Mouse (Mus musculus) lung, postnatal 0 days (tissue): ENCODE data around the gene Ripk1. TPM values are rescaled to one million over a fixed set of nuclear protein-coding genes. Genes with fewer than 3 reads are reported as not detected.

Experiments used
- ATAC-seq: fragments of 200-750 bp; cut with Nextera tagmentation; 2 replicates; pipeline ENCODE4 v1.8.0; 2017; ENCODE audit warnings: moderate library complexity
- DNase-seq: peaks from one replicate; pipeline ENCODE4 v3.0.0-alpha.2; 2016; ENCODE audit warnings: low spot score
- H3K27ac ChIP-seq: fragments of 300-500 bp; sonication (generic); 2 replicates; pipeline ENCODE4 v1.5.1; 2014; ENCODE audit warnings: antibody characterized with exemption, mild to moderate bottlenecking, low read length, mixed read lengths
- H3K27me3 ChIP-seq: fragments of 300-500 bp; sonication (generic); replicated peaks from 2 replicates; pipeline ENCODE4 v1.6.1; 2014; ENCODE audit warnings: low read length, mixed read lengths; ENCODE audit not compliant: insufficient read depth
- H3K36me3 ChIP-seq: fragments of 300-500 bp; sonication (generic); 2 replicates; pipeline ENCODE4 v1.6.1; 2014; ENCODE audit warnings: low read length, mixed read lengths; ENCODE audit not compliant: insufficient read depth
- H3K4me1 ChIP-seq: fragments of 300-500 bp; sonication (generic); 2 replicates; pipeline ENCODE4 v1.6.1; 2014; ENCODE audit warnings: antibody characterized with exemption, low read depth, low read length, mixed read lengths; ENCODE audit not compliant: insufficient read depth
- H3K4me2 ChIP-seq: fragments of 300-500 bp; sonication (generic); replicated peaks from 2 replicates; pipeline ENCODE4 v1.6.1; 2014; ENCODE audit warnings: low read depth, mild to moderate bottlenecking, low read length, moderate library complexity, mixed read lengths
- H3K4me3 ChIP-seq: fragments of 300-500 bp; sonication (generic); 2 replicates; pipeline ENCODE4 v1.5.1; 2014; ENCODE audit warnings: low read depth, low read length
- H3K9ac ChIP-seq: fragments of 300-500 bp; sonication (generic); replicated peaks from 2 replicates; pipeline ENCODE4 v1.6.1; 2014; ENCODE audit warnings: low read depth, mild to moderate bottlenecking
- H3K9me3 ChIP-seq: fragments of 300-500 bp; sonication (generic); 2 replicates; pipeline ENCODE4 v1.6.1; 2016; ENCODE audit warnings: low read length, mixed read lengths
- CTCF ChIP-seq: IDR thresholded peaks from 2 replicates; pipeline ENCODE4 v1.5.1; 2016; ENCODE audit warnings: antibody characterized with exemption, mild to moderate bottlenecking
- EP300 ChIP-seq: IDR thresholded peaks from 2 replicates; pipeline ENCODE4 v1.6.1; 2016; ENCODE audit warnings: antibody characterized with exemption, mild to moderate bottlenecking, control low read depth
- WGBS: fragments of 180-500 bp; shearing (Covaris S2); extraction: QIAGEN DNeasy Blood & Tissue Kit; methylation state at CpG from one replicate; pipeline ENCODE4 v1.1.7; 2014; 5-methylcytosine and 5-hydroxymethylcytosine counted together
- polyA plus RNA-seq: library from polyadenylated mRNA; unstranded; fragments of >200 nt; fragmentation: Nextera tagmentation; extraction: Ambion mirVana; gene quantifications from 2 replicates; pipeline ENCODE4 v1.2.1, GENCODE M21; 2015

The Ripk1 gene
- polyA plus RNA-seq, 1 experiment from 2014 or later: 17.7 TPM

- WGBS: 40% methylated on average over 5 of the region's 5 CpGs
- TF ChIP-seq EP300 (no peak), CTCF (no peak)
- Histone ChIP-seq H3K9ac (no peak overlapping the region), H3K36me3 (no peaks in the 10 kb centered on the region; the same call in 1 of the 2 replicates), H3K27me3 (no peaks in the 10 kb centered on the region), H3K9me3 (no peaks in the 10 kb centered on the region), H3K4me3 (no peak overlapping the region), H3K4me2 (no peak overlapping the region), H3K27ac (no peak overlapping the region), H3K4me1 (no peaks in the 10 kb centered on the region)
- DNase-seq (no peak), ATAC-seq (no peak)
Measured at GRCm38 (mm10) chr13:34045511-34046249, 43.5 kb downstream of the Ripk1 start.

- Histone ChIP-seq H3K9me3 (no peaks in the 10 kb centered on the region), H3K4me3 (no peak overlapping the region), H3K4me1 (no peaks in the 10 kb centered on the region), H3K27me3 (no peaks in the 10 kb centered on the region), H3K9ac (no peak overlapping the region), H3K36me3 (no peaks in the 10 kb centered on the region; the same call in 1 of the 2 replicates), H3K4me2 (no peak overlapping the region), H3K27ac (no peak overlapping the region)
- TF ChIP-seq EP300 (no peak), CTCF (peak; percentile 92)
- peak; percentile 90 for ATAC-seq
- WGBS: 39% methylated on average over 11 of the region's 11 CpGs
- DNase-seq: peak; percentile 91
Measured at GRCm38 (mm10) chr13:34046421-34047012, 44.4 kb downstream of the Ripk1 start.

DNA sequence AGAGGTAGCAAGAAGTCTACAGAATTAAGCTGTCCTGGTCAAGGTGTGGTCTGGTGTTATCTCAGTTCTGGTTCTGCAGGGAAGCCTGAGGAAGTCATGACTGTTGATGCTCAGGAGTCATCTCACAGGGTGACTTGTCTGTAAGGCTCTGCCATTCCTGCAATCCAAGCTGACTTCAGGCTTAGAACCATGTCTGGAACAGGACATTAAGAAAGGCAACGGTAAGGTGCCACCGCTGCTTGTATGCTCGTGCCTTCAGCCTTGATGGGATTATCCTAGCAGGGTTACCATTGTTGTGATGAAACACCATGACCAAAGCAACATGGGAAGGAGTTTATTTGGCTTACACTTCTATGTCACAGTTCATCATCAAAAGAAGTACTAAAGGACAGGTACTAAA, 45.4 kb downstream of the Ripk1 start:
- no peak for DNase-seq
- H3K9me3 ChIP-seq: no peaks in the 10 kb centered on the region
- no peaks in the 10 kb centered on the region for H3K4me1 ChIP-seq
- H3K27me3 ChIP-seq: no peaks in the 10 kb centered on the region
- peaks cover 4% of the 10 kb centered on the region for H3K36me3 ChIP-seq
- no peak overlapping the region for H3K4me3 ChIP-seq
- H3K27ac ChIP-seq: no peak overlapping the region
- no peak for ATAC-seq
- no peak overlapping the region for H3K4me2 ChIP-seq
- TF ChIP-seq CTCF: no peak
- no peak for TF ChIP-seq EP300
- no peak overlapping the region for H3K9ac ChIP-seq
- WGBS: 92% methylated on average over 3 of the region's 3 CpGs

GRCm38 (mm10) chr13:34050479-34050878, 48.3 kb downstream of the Ripk1 start:
- Histone ChIP-seq H3K27me3 (no peaks in the 10 kb centered on the region), H3K4me2 (no peak overlapping the region), H3K4me1 (no peaks in the 10 kb centered on the region), H3K27ac (no peak overlapping the region), H3K4me3 (no peak overlapping the region), H3K9ac (no peak overlapping the region), H3K36me3 (peaks cover 4% of the 10 kb centered on the region), H3K9me3 (no peaks in the 10 kb centered on the region)
- TF ChIP-seq CTCF (no peak), EP300 (no peak)
- 92% methylated on average over 8 of the region's 8 CpGs for WGBS
- DNase-seq (no peak), ATAC-seq (no peak)

DNA sequence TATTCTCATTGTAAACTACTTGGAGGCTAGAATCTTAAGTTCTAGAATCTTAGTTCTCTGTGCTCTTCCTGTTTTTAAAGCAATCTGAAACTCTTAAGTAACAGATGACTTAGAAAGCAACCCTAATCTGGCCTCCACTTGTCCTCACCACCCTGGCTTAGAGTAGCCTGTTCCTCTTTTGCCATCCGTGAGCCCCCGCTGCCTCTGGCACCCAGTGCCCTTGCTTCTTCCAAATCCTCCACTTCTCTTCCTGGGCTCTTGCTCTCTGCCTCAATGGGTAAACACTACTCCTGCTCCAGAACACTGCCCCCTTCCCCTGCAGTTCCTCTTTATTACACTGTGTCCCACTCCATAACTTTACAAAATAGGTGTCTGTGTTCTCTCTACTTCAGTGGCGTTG, 49.5 kb downstream of the Ripk1 start:
- ATAC-seq: no peak
- Histone ChIP-seq H3K4me1 (no peaks in the 10 kb centered on the region), H3K4me2 (no peak overlapping the region), H3K9me3 (no peaks in the 10 kb centered on the region), H3K4me3 (no peak overlapping the region), H3K36me3 (peaks cover 4% of the 10 kb centered on the region), H3K27me3 (no peaks in the 10 kb centered on the region), H3K9ac (no peak overlapping the region), H3K27ac (no peak overlapping the region)
- TF ChIP-seq CTCF (peak; percentile 13; the same call in 1 of the 2 replicates), EP300 (no peak)
- DNase-seq: peak; percentile 44
- WGBS: 64% methylated on average over 3 of the region's 3 CpGs

GRCm38 (mm10) chr13:34053673-34054282, 51.6 kb downstream of the Ripk1 start:
- H3K4me1 ChIP-seq: no peaks in the 10 kb centered on the region
- H3K9me3 ChIP-seq: no peaks in the 10 kb centered on the region
- DNase-seq (peak; percentile 46), ATAC-seq (peak; percentile 76)
- peak overlapping the region; percentile 64 for H3K27ac ChIP-seq
- peaks cover 4% of the 10 kb centered on the region; the same call in 1 of the 2 replicates for H3K36me3 ChIP-seq
- H3K9ac ChIP-seq: no peak overlapping the region
- no peak overlapping the region for H3K4me3 ChIP-seq
- no peak overlapping the region for H3K4me2 ChIP-seq
- TF ChIP-seq CTCF: no peak
- TF ChIP-seq EP300: no peak
- no peaks in the 10 kb centered on the region for H3K27me3 ChIP-seq
- WGBS: 51% methylated on average over 13 of the region's 13 CpGs
